Mouse (Mus musculus) embryonic fibroblast, embryonic 13.5 days (primary cell): ENCODE results near the gene Lima1. TPM values are rescaled to one million over a fixed set of nuclear protein-coding genes. Genes with fewer than 3 reads are reported as not detected.
"Not testable (repeated sequence)": the region's sequence is repeated elsewhere in the genome, so short reads cannot be mapped to it uniquely, and the experiment has no call there.

ENCODE experiments used
- H3K27ac ChIP-seq: 2 replicates; pipeline ENCODE4 v1.5.1; 2012; ENCODE audit warnings: low read length, control low read depth, inconsistent platforms; ENCODE audit not compliant: insufficient read depth
- H3K4me1 ChIP-seq: 2 replicates; pipeline ENCODE4 v1.6.1; 2011; ENCODE audit warnings: low read length; ENCODE audit not compliant: control insufficient read depth, insufficient read depth
- H3K4me3 ChIP-seq: 2 replicates; pipeline ENCODE4 v1.5.1; 2011; ENCODE audit warnings: mild to moderate bottlenecking, control low read depth, low read length; ENCODE audit not compliant: insufficient read depth
- CTCF ChIP-seq: IDR thresholded peaks from 2 replicates; pipeline ENCODE4 v1.5.1; 2011; ENCODE audit warnings: mild to moderate bottlenecking, control low read depth, low read length, moderate library complexity, borderline replicate concordance; ENCODE audit not compliant: insufficient read depth
- POLR2A ChIP-seq: IDR thresholded peaks from 2 replicates; pipeline ENCODE4 v1.6.1; 2011; ENCODE audit warnings: low read depth, mild to moderate bottlenecking, control low read depth, low read length, moderate library complexity
- polyA plus RNA-seq: library from polyadenylated mRNA; stranded (reverse); fragments of >200 nt; gene quantifications from 2 replicates; pipeline ENCODE4 v1.2.4, GENCODE M21; 2011; ENCODE audit warnings: low read depth; ENCODE audit not compliant: missing spikeins, insufficient read length

The Lima1 gene
- polyA plus RNA-seq, 1 experiment: 172 TPM

GRCm38 (mm10) chr15:99839165-99839840 is 36.0 kb downstream of the Lima1 start:
- Histone ChIP-seq H3K4me3 (no peak overlapping the region), H3K27ac (no peak overlapping the region), H3K4me1 (no peaks in the 10 kb centered on the region; the same call in 1 of the 2 replicates)
- no peak for TF ChIP-seq POLR2A
- TF ChIP-seq CTCF: no peak

- H3K4me3 ChIP-seq: no peak overlapping the region
- H3K27ac ChIP-seq: no peak overlapping the region
- H3K4me1 ChIP-seq: no peaks in the 10 kb centered on the region; the same call in 1 of the 2 replicates
- TF ChIP-seq CTCF (no peak), POLR2A (no peak)
These were observed 37.7 kb downstream of the Lima1 start for GRCm38 (mm10) chr15:99837561-99837960.

GRCm38 (mm10) chr15:99835191-99835590 is 40.1 kb downstream of the Lima1 start:
- H3K4me1 ChIP-seq: no peaks in the 10 kb centered on the region; the same call in 1 of the 2 replicates
- TF ChIP-seq CTCF: no peak
- no peak for TF ChIP-seq POLR2A
- no peak overlapping the region for H3K4me3 ChIP-seq
- no peak overlapping the region for H3K27ac ChIP-seq

- no peak for TF ChIP-seq POLR2A
- TF ChIP-seq CTCF: no peak
- no peaks in the 10 kb centered on the region; the same call in 1 of the 2 replicates for H3K4me1 ChIP-seq
These were observed 40.6 kb downstream of the Lima1 start for GRCm38 (mm10) chr15:99834681-99835080.

GRCm38 (mm10) chr15:99833648-99834454 is 41.4 kb downstream of the Lima1 start:
- no peaks in the 10 kb centered on the region; the same call in 1 of the 2 replicates for H3K4me1 ChIP-seq
- no peak for TF ChIP-seq CTCF
- TF ChIP-seq POLR2A: no peak
- no peak overlapping the region for H3K4me3 ChIP-seq
- H3K27ac ChIP-seq: no peak overlapping the region

More at GRCm38 (mm10) chr15:99834681-99835080, 40.6 kb downstream of the Lima1 start:
- Histone ChIP-seq H3K27ac (no peak overlapping the region), H3K4me3 (no peak overlapping the region)

GRCm38 (mm10) chr15:99831535-99831934 is 43.7 kb downstream of the Lima1 start:
- Histone ChIP-seq H3K4me1 (no peaks in the 10 kb centered on the region; the same call in 1 of the 2 replicates), H3K4me3 (no peak overlapping the region), H3K27ac (no peak overlapping the region)
- no peak for TF ChIP-seq POLR2A
- TF ChIP-seq CTCF: no peak

GRCm38 (mm10) chr15:99828061-99828460 is 47.2 kb downstream of the Lima1 start:
- H3K4me1 ChIP-seq: no peaks in the 10 kb centered on the region
- no peak overlapping the region for H3K27ac ChIP-seq
- H3K4me3 ChIP-seq: no peak overlapping the region
- TF ChIP-seq POLR2A (no peak), CTCF (no peak)

GRCm38 (mm10) chr15:99826210-99826888 is 48.9 kb downstream of the Lima1 start:
- peaks cover under 1% of the 10 kb centered on the region; the same call in 1 of the 2 replicates for H3K4me1 ChIP-seq
- H3K27ac ChIP-seq: no peak overlapping the region
- no peak overlapping the region for H3K4me3 ChIP-seq
- TF ChIP-seq POLR2A: no peak
- TF ChIP-seq CTCF: no peak

GRCm38 (mm10) chr15:99825211-99825610 is 50.0 kb downstream of the Lima1 start:
- no peak for TF ChIP-seq CTCF
- H3K4me3 ChIP-seq: no peak overlapping the region
- no peak overlapping the region for H3K27ac ChIP-seq
- peaks cover 7% of the 10 kb centered on the region; the same call in 1 of the 2 replicates for H3K4me1 ChIP-seq

GRCm38 (mm10) chr15:99823322-99823898 is 51.8 kb downstream of the Lima1 start:
- Histone ChIP-seq H3K27ac (no peak overlapping the region), H3K4me3 (no peak overlapping the region), H3K4me1 (peaks cover 7% of the 10 kb centered on the region; the same call in 1 of the 2 replicates)
- TF ChIP-seq POLR2A (no peak), CTCF (no peak)

GRCm38 (mm10) chr15:99822501-99822900 is 52.8 kb downstream of the Lima1 start:
- H3K4me3 ChIP-seq, H3K4me1 ChIP-seq, H3K27ac ChIP-seq: not testable (repeated sequence)
